Mouse (Mus musculus): ENCODE results near the gene Slc25a51.
A peak's percentile ranks its signal among the peaks of the same experiment; 100 is the strongest.

The Slc25a51 gene

GRCm38 (mm10) chr4:45434681-45435080 lies 26.1 kb upstream of the Slc25a51 start:
- no peak overlapping the region for H3K4me3 ChIP-seq (replicated peaks; ENCODE audit: low read length)
- H3K9me3 ChIP-seq (ENCODE audit: low read length) = no peaks in the 10 kb centered on the region
- peaks cover 31% of the 10 kb centered on the region for H3K36me3 ChIP-seq (ENCODE audit: insufficient read depth, low read length)
- TF ChIP-seq CTCF (conservative IDR thresholded peaks at IDR 0.05; ENCODE audit: low read length) (no peak), NANOG (IDR thresholded peaks at IDR 0.05; ENCODE audit: borderline replicate concordance, low read length) (no peak), POU5F1 (IDR thresholded peaks at IDR 0.05; ENCODE audit: borderline replicate concordance, low read length) (no peak)
- H3K4me1 ChIP-seq (replicated peaks; ENCODE audit: low read depth, low read length) = peaks cover 19% of the 10 kb centered on the region
- H3K27me3 ChIP-seq (ENCODE audit: insufficient read depth, low read length) = no peaks in the 10 kb centered on the region

DNA sequence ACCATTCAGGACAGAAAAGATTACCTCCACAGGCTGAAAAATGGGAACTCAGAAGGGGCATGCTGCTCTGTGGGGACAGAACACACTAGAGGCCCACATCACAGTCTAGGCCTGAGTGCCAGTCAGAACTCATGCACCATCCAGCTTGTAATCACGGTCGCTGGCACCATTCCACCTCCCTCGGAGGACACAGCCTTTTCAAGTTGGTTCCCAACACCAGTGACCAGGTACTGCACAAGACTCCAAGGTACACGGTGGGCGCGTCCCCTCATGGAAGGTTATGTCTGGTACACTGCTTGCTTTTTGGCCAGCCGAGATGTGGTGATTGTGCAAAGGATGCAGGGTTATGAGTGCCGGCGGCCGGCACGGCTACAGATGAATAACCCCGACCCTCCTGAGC lies 25.5 kb upstream of the Slc25a51 start:
- Histone ChIP-seq H3K4me1 (replicated peaks; ENCODE audit: low read depth, low read length) (peaks cover 19% of the 10 kb centered on the region), H3K9me3 (ENCODE audit: low read length) (no peaks in the 10 kb centered on the region), H3K36me3 (ENCODE audit: insufficient read depth, low read length) (peaks cover 35% of the 10 kb centered on the region), H3K4me3 (replicated peaks; ENCODE audit: low read length) (no peak overlapping the region), H3K27me3 (ENCODE audit: insufficient read depth, low read length) (no peaks in the 10 kb centered on the region)
- TF ChIP-seq POU5F1 (IDR thresholded peaks at IDR 0.05; ENCODE audit: borderline replicate concordance, low read length) = no peak
- TF ChIP-seq CTCF (conservative IDR thresholded peaks at IDR 0.05; ENCODE audit: low read length) = no peak
- no peak for TF ChIP-seq NANOG (IDR thresholded peaks at IDR 0.05; ENCODE audit: borderline replicate concordance, low read length)

- Histone ChIP-seq H3K4me3 (replicated peaks; ENCODE audit: low read length) (no peak overlapping the region), H3K4me1 (replicated peaks; ENCODE audit: low read depth, low read length) (peaks cover 30% of the 10 kb centered on the region), H3K9me3 (ENCODE audit: low read length) (no peaks in the 10 kb centered on the region), H3K36me3 (ENCODE audit: insufficient read depth, low read length) (peaks cover 33% of the 10 kb centered on the region), H3K27me3 (ENCODE audit: insufficient read depth, low read length) (no peaks in the 10 kb centered on the region)
- TF ChIP-seq POU5F1 (IDR thresholded peaks at IDR 0.05; ENCODE audit: borderline replicate concordance, low read length) (no peak), CTCF (conservative IDR thresholded peaks at IDR 0.05; ENCODE audit: low read length) (no peak), NANOG (IDR thresholded peaks at IDR 0.05; ENCODE audit: borderline replicate concordance, low read length) (no peak)
Observed at GRCm38 (mm10) chr4:45431806-45432205, 23.2 kb upstream of the Slc25a51 start.

- Histone ChIP-seq H3K9me3 (ENCODE audit: low read length) (no peaks in the 10 kb centered on the region), H3K4me1 (replicated peaks; ENCODE audit: low read depth, low read length) (peaks cover 31% of the 10 kb centered on the region), H3K4me3 (replicated peaks; ENCODE audit: low read length) (no peak overlapping the region), H3K27me3 (ENCODE audit: insufficient read depth, low read length) (no peaks in the 10 kb centered on the region), H3K36me3 (ENCODE audit: insufficient read depth, low read length) (peaks cover 34% of the 10 kb centered on the region)
- no peak for TF ChIP-seq NANOG (IDR thresholded peaks at IDR 0.05; ENCODE audit: borderline replicate concordance, low read length)
- TF ChIP-seq CTCF (conservative IDR thresholded peaks at IDR 0.05; ENCODE audit: low read length) = no peak
- TF ChIP-seq POU5F1 (IDR thresholded peaks at IDR 0.05; ENCODE audit: borderline replicate concordance, low read length) = no peak
Observed at GRCm38 (mm10) chr4:45431316-45431715, 22.8 kb upstream of the Slc25a51 start.

DNA sequence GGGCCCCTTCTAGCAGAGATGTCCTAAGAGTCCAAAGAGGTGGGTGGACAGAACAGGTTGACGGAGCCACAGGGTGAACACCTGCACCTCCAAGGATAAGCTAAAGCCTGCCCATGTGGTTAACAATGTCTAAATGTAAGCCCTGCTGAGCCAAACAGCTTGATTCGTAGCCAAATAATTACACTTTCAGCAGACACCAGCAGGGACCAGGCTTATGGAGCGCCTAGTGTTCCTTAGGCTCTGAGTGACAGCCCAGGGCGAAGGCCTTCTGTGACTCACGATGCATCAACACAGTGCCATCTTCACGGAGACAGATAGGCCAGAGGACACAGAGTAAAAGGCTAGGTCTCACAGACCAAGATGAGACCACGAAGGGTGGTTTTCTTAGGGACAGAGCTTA lies 20.9 kb upstream of the Slc25a51 start:
- H3K4me3 ChIP-seq (replicated peaks; ENCODE audit: low read length) = no peak overlapping the region
- H3K27me3 ChIP-seq (ENCODE audit: insufficient read depth, low read length) = no peaks in the 10 kb centered on the region
- TF ChIP-seq CTCF (conservative IDR thresholded peaks at IDR 0.05; ENCODE audit: low read length) (no peak), NANOG (IDR thresholded peaks at IDR 0.05; ENCODE audit: borderline replicate concordance, low read length) (no peak), POU5F1 (IDR thresholded peaks at IDR 0.05; ENCODE audit: borderline replicate concordance, low read length) (no peak)
- H3K36me3 ChIP-seq (ENCODE audit: insufficient read depth, low read length) = peaks cover 31% of the 10 kb centered on the region
- peaks cover 42% of the 10 kb centered on the region for H3K4me1 ChIP-seq (replicated peaks; ENCODE audit: low read depth, low read length)
- no peaks in the 10 kb centered on the region for H3K9me3 ChIP-seq (ENCODE audit: low read length)

- Histone ChIP-seq H3K27me3 (ENCODE audit: insufficient read depth, low read length) (no peaks in the 10 kb centered on the region), H3K4me1 (replicated peaks; ENCODE audit: low read depth, low read length) (peaks cover 66% of the 10 kb centered on the region), H3K4me3 (replicated peaks; ENCODE audit: low read length) (peak overlapping the region; percentile 29; the same call in 1 of the 2 replicates), H3K36me3 (ENCODE audit: insufficient read depth, low read length) (peaks cover 22% of the 10 kb centered on the region), H3K9me3 (ENCODE audit: low read length) (no peaks in the 10 kb centered on the region)
- TF ChIP-seq CTCF (conservative IDR thresholded peaks at IDR 0.05; ENCODE audit: low read length) (peak; percentile 52), POU5F1 (IDR thresholded peaks at IDR 0.05; ENCODE audit: borderline replicate concordance, low read length) (no peak)
Observed at GRCm38 (mm10) chr4:45426724-45427457, 18.3 kb upstream of the Slc25a51 start.

GRCm38 (mm10) chr4:45423406-45423805 lies 14.8 kb upstream of the Slc25a51 start:
- peak overlapping the region; percentile 37 for H3K4me3 ChIP-seq (replicated peaks; ENCODE audit: low read length)
- 0 out of 2 replicates have a peak, but pooled peaks cover 4% of the 10 kb centered on the region for H3K36me3 ChIP-seq (ENCODE audit: insufficient read depth, low read length)
- no peaks in the 10 kb centered on the region for H3K27me3 ChIP-seq (ENCODE audit: insufficient read depth, low read length)
- TF ChIP-seq POU5F1 (IDR thresholded peaks at IDR 0.05; ENCODE audit: borderline replicate concordance, low read length) (no peak), CTCF (conservative IDR thresholded peaks at IDR 0.05; ENCODE audit: low read length) (no peak), NANOG (IDR thresholded peaks at IDR 0.05; ENCODE audit: borderline replicate concordance, low read length) (no peak)
- peaks cover 98% of the 10 kb centered on the region for H3K4me1 ChIP-seq (replicated peaks; ENCODE audit: low read depth, low read length)
- no peaks in the 10 kb centered on the region for H3K9me3 ChIP-seq (ENCODE audit: low read length)

DNA sequence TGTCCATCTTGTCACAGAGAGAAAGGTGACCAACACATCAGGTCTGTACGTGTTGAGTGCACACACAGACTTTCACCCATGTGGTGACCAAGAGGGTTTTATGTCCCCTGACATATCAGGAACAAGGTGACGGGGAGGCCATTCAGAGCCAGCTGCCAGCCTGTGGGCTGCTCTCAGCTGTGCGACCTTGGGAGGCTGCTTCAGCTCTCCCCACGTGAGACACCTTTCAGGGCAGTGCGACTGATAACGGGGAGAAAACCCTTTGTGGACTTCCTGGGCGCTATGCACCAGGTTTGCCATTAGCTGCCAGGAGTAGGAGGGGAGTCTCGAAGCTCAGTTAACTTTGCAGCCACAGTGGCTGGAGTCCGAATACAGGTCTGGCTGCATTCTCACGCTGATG lies 14.1 kb upstream of the Slc25a51 start:
- H3K4me3 ChIP-seq (replicated peaks; ENCODE audit: low read length) = no peak overlapping the region
- TF ChIP-seq POU5F1 (IDR thresholded peaks at IDR 0.05; ENCODE audit: borderline replicate concordance, low read length) = no peak
- TF ChIP-seq CTCF (conservative IDR thresholded peaks at IDR 0.05; ENCODE audit: low read length) = no peak
- TF ChIP-seq NANOG (IDR thresholded peaks at IDR 0.05; ENCODE audit: borderline replicate concordance, low read length) = no peak
- H3K4me1 ChIP-seq (replicated peaks; ENCODE audit: low read depth, low read length) = peaks cover 98% of the 10 kb centered on the region
- H3K27me3 ChIP-seq (ENCODE audit: insufficient read depth, low read length) = no peaks in the 10 kb centered on the region
- 0 out of 2 replicates have a peak, but pooled peaks cover 4% of the 10 kb centered on the region for H3K36me3 ChIP-seq (ENCODE audit: insufficient read depth, low read length)
- no peaks in the 10 kb centered on the region for H3K9me3 ChIP-seq (ENCODE audit: low read length)

All from E14TG2a.4 (cell line).